Mouse (Mus musculus) lung, adult 2 months (tissue): Measurements from ENCODE around the gene Slc25a47. TPM values are rescaled to one million over a fixed set of nuclear protein-coding genes. Genes with fewer than 3 reads are reported as not detected.

Experiments used
- DNase-seq: peaks from one replicate; pipeline ENCODE4 v3.0.0; 2022
- H3K4me1 ChIP-seq: fragments of 200-500 bp; 2 replicates; pipeline ENCODE4 v1.6.1; 2011; ENCODE audit warnings: low read length; ENCODE audit not compliant: control insufficient read depth, insufficient read depth
- H3K4me3 ChIP-seq: fragments of 200-500 bp; replicated peaks from 2 replicates; pipeline ENCODE3; 2011; ENCODE audit warnings: low read depth, mild to moderate bottlenecking, control low read depth, low read length; ENCODE audit errors: extremely low read depth
- CTCF ChIP-seq: fragments of 200-500 bp; IDR thresholded peaks from 2 replicates; pipeline ENCODE4 v1.5.1; 2011; ENCODE audit warnings: mild to moderate bottlenecking, low read length, control low read depth; ENCODE audit not compliant: insufficient read depth
- POLR2A ChIP-seq: fragments of 200-500 bp; IDR thresholded peaks from 2 replicates; pipeline ENCODE4 v1.6.1; 2011; ENCODE audit warnings: low read depth, mild to moderate bottlenecking, control low read depth, low read length, borderline replicate concordance; ENCODE audit errors: extremely low read depth
- WGBS: fragments of 180-500 bp; shearing (Covaris S2); methylation state at CpG from one replicate; pipeline ENCODE4 v1.1.7; 2018; 5-methylcytosine and 5-hydroxymethylcytosine counted together
- polyA plus RNA-seq: library from polyadenylated mRNA; depleted of rRNA; stranded (reverse); fragments of >200 nt; gene quantifications from 2 replicates; pipeline ENCODE4 v1.2.3, GENCODE M21; 2012; rRNA removed

Slc25a47 gene
- polyA plus RNA-seq: 13.7 and 14.7 TPM in 2 replicates

GRCm38 (mm10) chr12:108835840-108836409 lies at the start of gene Slc25a47, which contains the start of gene Slc25a29:
TSS of gene Slc25a47 (plus strand) at chr12:108836046.
TSS of gene Slc25a29 (minus strand) at chr12:108835883.
- Histone ChIP-seq H3K4me1 (peaks cover 17% of the 10 kb centered on the region), H3K4me3 (peak within 1 kb of the TSS; percentile 93)
- TF ChIP-seq CTCF: no peak
- TF ChIP-seq POLR2A: peak; percentile 61; the same call in 1 of the 2 replicates
- under 1% methylated on average over 53 of the region's 53 CpGs for WGBS
- peak; percentile 93 for DNase-seq

DNA sequence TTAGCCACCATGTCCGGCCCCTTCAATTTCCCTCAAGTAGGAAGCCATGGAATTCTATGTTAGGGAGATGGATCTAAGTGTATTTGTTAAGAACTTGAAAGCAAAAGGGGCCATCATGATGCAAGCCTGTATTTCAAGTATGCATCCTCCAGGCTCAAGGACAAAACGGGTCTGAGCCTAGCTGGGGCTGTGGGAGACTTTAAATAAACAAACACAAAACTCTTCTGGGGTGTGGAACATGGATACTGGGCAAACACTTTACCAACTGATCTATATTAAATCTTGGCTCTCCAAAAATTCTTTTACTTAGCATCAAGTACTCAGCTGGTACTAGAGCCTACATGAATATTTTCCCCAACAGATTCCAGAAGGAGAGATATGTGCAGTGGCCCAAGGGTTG lies 48.5 kb upstream of the Slc25a47 start:
- no peak for TF ChIP-seq CTCF
- no peak for TF ChIP-seq POLR2A
- Histone ChIP-seq H3K4me1 (no peaks in the 10 kb centered on the region; the same call in 1 of the 2 replicates), H3K4me3 (no peak overlapping the region)
- DNase-seq: no peak
- 61% methylated on average over 2 of the region's 2 CpGs for WGBS

DNA sequence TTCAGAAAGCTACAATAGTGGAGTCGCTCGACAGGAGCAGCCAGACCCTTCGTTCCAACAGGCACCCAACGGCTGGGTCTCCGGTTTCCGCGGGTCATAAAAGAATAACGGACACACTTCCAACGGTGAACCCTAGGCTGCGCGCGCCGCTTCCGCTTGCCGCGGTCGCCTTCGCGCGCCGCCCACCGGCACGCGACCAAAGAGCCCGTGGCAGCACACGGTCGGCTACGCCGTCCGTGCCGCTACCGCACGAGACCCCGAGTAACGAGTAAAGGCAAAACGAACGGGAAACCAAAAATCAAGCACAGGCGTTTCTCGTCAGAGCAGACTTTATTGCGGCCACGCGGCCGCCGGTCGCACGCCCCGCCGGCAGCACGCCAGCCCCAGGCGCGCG lies 43.7 kb upstream of the Slc25a47 start:
- Histone ChIP-seq H3K4me3 (peak overlapping the region; percentile 69), H3K4me1 (peaks cover 8% of the 10 kb centered on the region)
- WGBS: under 1% methylated on average over 52 of the region's 52 CpGs
- TF ChIP-seq CTCF (no peak), POLR2A (peak; percentile 39)
- peak; percentile 73 for DNase-seq

GRCm38 (mm10) chr12:108792546-108793452 lies 43.0 kb upstream of the Slc25a47 start, which contains the start of gene Yy1:
TSS of gene Yy1 (plus strand) at chr12:108792973.
- DNase-seq: peak; percentile 98
- Histone ChIP-seq H3K4me1 (peaks cover 8% of the 10 kb centered on the region), H3K4me3 (peak within 1 kb of the TSS; percentile 100)
- WGBS: 1% methylated on average over 100 of the region's 127 CpGs
- TF ChIP-seq CTCF: no peak
- peak; percentile 78; the same call in 1 of the 2 replicates for TF ChIP-seq POLR2A

- WGBS: 1% methylated on average over 71 of the region's 71 CpGs
- TF ChIP-seq CTCF (no peak), POLR2A (no peak)
- peak overlapping the region; percentile 95 for H3K4me3 ChIP-seq
- peaks cover 8% of the 10 kb centered on the region for H3K4me1 ChIP-seq
- DNase-seq: peak; percentile 28
Observed at GRCm38 (mm10) chr12:108793453-108793941, 42.3 kb upstream of the Slc25a47 start.

GRCm38 (mm10) chr12:108794078-108794711 lies 41.7 kb upstream of the Slc25a47 start:
- H3K4me3 ChIP-seq: peak overlapping the region; percentile 95
- DNase-seq: peak; percentile 75
- H3K4me1 ChIP-seq: peaks cover 8% of the 10 kb centered on the region
- TF ChIP-seq POLR2A: no peak
- TF ChIP-seq CTCF: no peak
- WGBS: under 1% methylated on average over 79 of the region's 94 CpGs

- TF ChIP-seq CTCF (no peak), POLR2A (no peak)
- Histone ChIP-seq H3K4me1 (peaks cover 11% of the 10 kb centered on the region), H3K4me3 (peak overlapping the region; percentile 95)
- 4% methylated on average over 9 of the region's 9 CpGs for WGBS
- no peak for DNase-seq
Observed at GRCm38 (mm10) chr12:108794979-108795537, 40.8 kb upstream of the Slc25a47 start.

DNA sequence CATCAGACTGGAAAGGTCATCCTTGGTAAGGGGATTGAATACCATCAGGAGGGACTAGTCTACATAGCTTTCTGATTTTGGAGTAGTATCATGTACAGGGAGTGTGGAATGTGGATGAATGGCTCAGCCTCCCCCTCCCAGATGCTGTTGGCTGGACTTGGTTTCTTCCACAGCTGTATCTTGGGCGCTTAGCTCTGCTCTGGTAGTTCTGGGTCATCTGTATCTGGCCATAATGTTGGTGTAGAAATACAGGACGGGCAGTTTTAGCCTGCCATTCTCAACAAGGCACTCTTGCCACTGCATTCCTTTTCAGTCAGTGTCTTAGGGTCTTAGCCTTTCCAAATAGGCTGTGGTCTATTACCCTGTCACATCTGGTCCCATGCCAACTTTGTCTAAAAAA lies 34.2 kb upstream of the Slc25a47 start:
- Histone ChIP-seq H3K4me1 (peaks cover 35% of the 10 kb centered on the region), H3K4me3 (no peak overlapping the region)
- TF ChIP-seq CTCF: no peak
- TF ChIP-seq POLR2A: no peak
- no peak for DNase-seq
- WGBS: 57% methylated on average over 2 of the region's 2 CpGs

DNA sequence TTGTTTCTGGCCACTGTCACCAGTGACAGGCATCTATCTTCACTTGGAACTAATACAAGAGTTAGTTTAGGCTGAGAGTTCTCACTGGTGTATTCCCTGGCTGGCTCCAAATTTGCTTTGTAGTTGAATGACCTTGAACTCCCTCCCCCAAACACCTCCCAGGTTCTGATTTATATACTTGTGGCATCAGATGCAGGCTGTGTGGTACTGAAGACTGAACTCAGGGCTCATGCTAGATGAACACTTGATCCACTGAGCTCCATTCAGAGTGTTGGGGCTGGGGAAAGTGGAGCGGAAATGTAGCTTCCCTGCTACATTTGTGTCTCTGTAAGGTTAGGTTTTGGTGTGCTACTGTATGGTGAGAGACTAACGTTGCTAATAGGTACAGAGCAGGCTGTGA lies 31.5 kb upstream of the Slc25a47 start:
- 70% methylated on average over 2 of the region's 2 CpGs for WGBS
- TF ChIP-seq POLR2A (no peak), CTCF (no peak)
- Histone ChIP-seq H3K4me1 (peaks cover 35% of the 10 kb centered on the region), H3K4me3 (no peak overlapping the region)
- no peak for DNase-seq
